Mouse (Mus musculus): ENCODE results near the gene Dlx5. TPM values are rescaled to one million over a fixed set of nuclear protein-coding genes. Genes with fewer than 3 reads are reported as not detected.

Gene Dlx5
- polyA plus RNA-seq (2014; fragmentation: Nextera tagmentation; extraction: Ambion mirVana), result 55.7 and 77.2 TPM in 2 replicates

DNA sequence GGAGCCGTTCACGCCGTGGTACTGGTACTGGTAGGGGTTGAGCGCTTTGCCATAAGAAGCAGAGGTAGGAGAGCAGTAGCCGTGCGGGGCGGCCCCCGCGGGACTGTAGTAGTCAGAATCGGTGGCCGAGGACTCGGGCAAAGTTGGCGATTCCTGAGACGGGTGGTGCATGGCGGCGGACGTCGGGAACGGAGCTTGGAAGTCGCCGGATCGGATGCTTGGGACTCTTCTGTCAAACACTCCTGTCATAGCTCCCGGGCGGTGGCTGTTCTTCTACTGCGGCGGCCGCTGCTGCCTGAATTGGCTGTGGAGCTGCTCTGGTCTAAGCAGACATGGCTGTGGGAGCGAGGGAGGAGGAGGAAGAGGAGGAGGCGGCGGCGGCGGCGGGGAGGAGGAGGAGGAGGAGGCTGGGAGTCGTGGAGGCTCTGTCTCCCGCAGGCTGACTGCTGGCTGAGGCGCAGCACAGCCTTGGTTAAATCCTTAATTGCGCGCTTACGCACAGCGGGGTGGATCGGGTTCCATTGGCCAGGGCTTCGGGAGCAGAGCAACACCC, at the start of gene Dlx5:
Gene Dlx5, minus strand, starts transcription at position 448 of the 553 bp plus-strand sequence.
- Histone ChIP-seq H3K4me2 (ENCODE audit: low read length) (peak within 1 kb of the TSS; percentile 75), H3K27ac (ENCODE audit: low read depth, low read length) (peak within 1 kb of the TSS; percentile 91), H3K36me3 (ENCODE audit: control insufficient read depth, insufficient read depth, low read length) (peaks cover 2% of the 10 kb centered on the region; the same call in 1 of the 2 replicates), H3K9me3 (replicated peaks; ENCODE audit: control insufficient read depth, low read length) (no peaks in the 10 kb centered on the region), H3K4me1 (ENCODE audit: control insufficient read depth, insufficient read depth, low read length) (0 out of 2 replicates have a peak, but pooled peaks cover 2% of the 10 kb centered on the region), H3K9ac (ENCODE audit: low read length) (peak within 1 kb of the TSS; percentile 87), H3K4me3 (ENCODE audit: low read depth, low read length) (peak within 1 kb of the TSS; percentile 61), H3K27me3 (replicated peaks; ENCODE audit: control insufficient read depth, insufficient read depth, low read length) (peaks cover 57% of the 10 kb centered on the region)
- ATAC-seq, result peak; percentile 89
- under 1% methylated on average over 31 of the region's 42 CpGs for WGBS
- DNase-seq (ENCODE audit: low spot score), result peak; percentile 94

DNA sequence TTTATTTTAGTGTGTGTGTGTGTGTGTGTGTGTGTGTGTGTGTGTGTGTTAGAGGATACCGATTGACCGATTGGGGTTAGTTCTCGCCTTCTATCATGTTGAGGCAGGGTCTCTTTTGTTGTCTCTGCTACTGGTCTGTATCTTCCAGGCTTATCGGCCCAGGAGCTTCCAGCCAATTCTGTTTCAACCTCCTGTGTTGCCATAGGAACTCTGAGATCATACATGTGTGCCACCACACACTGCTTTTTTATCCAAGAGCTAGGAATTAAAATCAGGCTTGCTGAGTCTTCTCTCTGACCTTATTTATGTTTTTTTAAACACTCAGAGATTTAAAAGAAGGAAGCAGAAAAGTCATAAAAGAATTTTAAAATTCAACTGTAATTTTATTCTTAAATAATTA, 49.6 kb upstream of the Dlx5 start:
- no peak overlapping the region for H3K27ac ChIP-seq (ENCODE audit: low read depth, low read length)
- no peaks in the 10 kb centered on the region for H3K9me3 ChIP-seq (replicated peaks; ENCODE audit: control insufficient read depth, low read length)
- no peak overlapping the region for H3K4me3 ChIP-seq (ENCODE audit: low read depth, low read length)
- peak; percentile 4 for DNase-seq (ENCODE audit: low spot score)
- no peak for ATAC-seq
- no peaks in the 10 kb centered on the region for H3K4me1 ChIP-seq (ENCODE audit: control insufficient read depth, insufficient read depth, low read length)
- no peaks in the 10 kb centered on the region for H3K27me3 ChIP-seq (replicated peaks; ENCODE audit: control insufficient read depth, insufficient read depth, low read length)
- H3K36me3 ChIP-seq (ENCODE audit: control insufficient read depth, insufficient read depth, low read length), result no peaks in the 10 kb centered on the region
- no peak overlapping the region for H3K4me2 ChIP-seq (ENCODE audit: low read length)
- 86% methylated on average over 4 of the region's 4 CpGs for WGBS
- no peak overlapping the region for H3K9ac ChIP-seq (ENCODE audit: low read length)

DNA sequence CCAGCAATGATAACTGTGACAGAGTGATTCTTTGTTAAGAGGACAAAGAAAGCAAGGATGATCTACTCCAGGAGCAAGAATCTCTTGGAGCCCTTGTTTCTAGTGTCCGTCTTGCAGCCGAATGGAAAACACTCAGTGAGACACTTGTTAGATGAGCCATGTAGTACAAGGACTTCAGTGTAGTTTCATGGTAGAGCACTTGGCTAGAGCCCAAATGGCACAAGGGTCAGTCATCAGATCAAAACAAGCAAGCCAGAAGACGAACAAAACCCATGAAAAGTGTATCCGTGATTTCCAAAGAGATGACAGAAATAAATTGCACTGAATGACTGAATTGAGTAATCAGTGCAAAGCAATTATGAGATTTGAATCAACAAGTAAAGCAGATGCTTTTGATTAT, 48.9 kb upstream of the Dlx5 start:
- Histone ChIP-seq H3K36me3 (ENCODE audit: control insufficient read depth, insufficient read depth, low read length) (no peaks in the 10 kb centered on the region), H3K27ac (ENCODE audit: low read depth, low read length) (no peak overlapping the region)
- ATAC-seq, result no peak

DNA sequence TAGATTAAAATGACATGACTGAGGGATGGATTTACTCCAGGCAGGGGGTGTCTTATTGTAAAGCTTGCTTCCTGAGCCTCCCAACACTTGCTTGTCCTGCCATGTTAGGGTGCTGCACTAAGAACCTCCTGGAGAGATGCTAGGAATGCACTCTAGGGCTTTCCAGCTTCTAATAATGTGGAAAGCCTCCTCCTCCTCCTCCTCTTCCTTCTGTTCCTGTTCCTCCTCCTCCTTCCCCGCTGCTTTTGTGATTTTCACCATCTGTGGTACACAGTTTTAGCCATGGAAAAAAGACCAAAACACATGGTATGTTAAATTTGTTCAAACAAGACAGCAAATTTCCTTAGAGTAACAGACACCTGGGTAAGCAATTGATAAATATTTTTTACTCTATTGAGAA, 43.4 kb upstream of the Dlx5 start:
- Histone ChIP-seq H3K9ac (ENCODE audit: low read length) (no peak overlapping the region), H3K9me3 (replicated peaks; ENCODE audit: control insufficient read depth, low read length) (no peaks in the 10 kb centered on the region), H3K27ac (ENCODE audit: low read depth, low read length) (no peak overlapping the region), H3K36me3 (ENCODE audit: control insufficient read depth, insufficient read depth, low read length) (no peaks in the 10 kb centered on the region), H3K4me2 (ENCODE audit: low read length) (no peak overlapping the region), H3K4me3 (ENCODE audit: low read depth, low read length) (no peak overlapping the region), H3K27me3 (replicated peaks; ENCODE audit: control insufficient read depth, insufficient read depth, low read length) (no peaks in the 10 kb centered on the region), H3K4me1 (ENCODE audit: control insufficient read depth, insufficient read depth, low read length) (no peaks in the 10 kb centered on the region)
- no peak for DNase-seq (ENCODE audit: low spot score)
- ATAC-seq, result no peak
- 50% methylated on average over 1 of the region's 1 CpGs for WGBS

More for the DNA sequence above, 48.9 kb upstream of the Dlx5 start:
- Histone ChIP-seq H3K4me1 (ENCODE audit: control insufficient read depth, insufficient read depth, low read length) (no peaks in the 10 kb centered on the region), H3K9ac (ENCODE audit: low read length) (no peak overlapping the region), H3K9me3 (replicated peaks; ENCODE audit: control insufficient read depth, low read length) (no peaks in the 10 kb centered on the region), H3K27me3 (replicated peaks; ENCODE audit: control insufficient read depth, insufficient read depth, low read length) (no peaks in the 10 kb centered on the region), H3K4me3 (ENCODE audit: low read depth, low read length) (no peak overlapping the region), H3K4me2 (ENCODE audit: low read length) (no peak overlapping the region)
- DNase-seq (ENCODE audit: low spot score), result no peak
- WGBS, result 79% methylated on average over 4 of the region's 4 CpGs

DNA sequence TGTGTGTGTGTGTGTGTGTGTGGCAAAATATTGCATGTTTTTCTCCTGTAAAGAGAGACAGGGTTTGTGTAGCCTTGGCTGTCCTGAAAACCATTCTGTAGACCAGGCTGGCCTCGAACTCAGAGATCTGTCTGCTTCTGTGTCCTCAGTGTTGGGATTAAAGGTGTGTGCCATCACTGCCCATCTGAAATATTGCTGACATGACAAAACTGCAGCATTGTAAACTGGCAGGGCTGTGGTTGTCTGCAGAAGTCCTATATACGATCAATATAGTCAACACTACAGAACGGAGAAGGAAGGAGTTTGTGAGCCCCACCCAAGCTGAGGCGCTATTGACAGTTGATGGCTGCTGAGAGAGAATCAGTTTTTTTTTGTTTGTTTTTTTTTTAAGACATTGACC, 35.4 kb upstream of the Dlx5 start:
- H3K27me3 ChIP-seq (replicated peaks; ENCODE audit: control insufficient read depth, insufficient read depth, low read length), result no peaks in the 10 kb centered on the region
- H3K9ac ChIP-seq (ENCODE audit: low read length), result no peak overlapping the region
- no peak overlapping the region for H3K27ac ChIP-seq (ENCODE audit: low read depth, low read length)
- H3K9me3 ChIP-seq (replicated peaks; ENCODE audit: control insufficient read depth, low read length), result no peaks in the 10 kb centered on the region
- H3K4me1 ChIP-seq (ENCODE audit: control insufficient read depth, insufficient read depth, low read length), result no peaks in the 10 kb centered on the region
- H3K4me2 ChIP-seq (ENCODE audit: low read length), result no peak overlapping the region
- H3K36me3 ChIP-seq (ENCODE audit: control insufficient read depth, insufficient read depth, low read length), result no peaks in the 10 kb centered on the region
- DNase-seq (ENCODE audit: low spot score) (no peak), ATAC-seq (no peak)
- no peak overlapping the region for H3K4me3 ChIP-seq (ENCODE audit: low read depth, low read length)
- WGBS, result 95% methylated on average over 4 of the region's 4 CpGs

DNA sequence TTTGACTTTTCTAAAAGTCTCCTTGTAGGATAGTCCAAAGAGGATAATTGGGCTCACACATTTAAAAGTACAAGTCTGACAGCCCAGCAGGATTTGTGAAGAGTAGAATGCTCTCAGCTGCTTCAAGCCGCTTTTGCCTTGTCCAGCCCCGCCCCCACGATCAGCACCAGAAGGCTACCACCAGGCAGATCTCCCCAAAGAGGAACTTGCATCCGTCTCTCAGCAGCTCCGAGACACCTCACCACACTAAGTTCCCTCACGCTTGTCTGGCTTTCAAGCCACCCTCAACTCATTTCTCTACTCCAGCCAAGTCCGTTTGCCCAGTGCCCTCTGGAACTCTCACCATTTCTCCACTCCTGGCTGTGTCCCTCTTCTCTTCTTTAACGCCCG, 33.6 kb upstream of the Dlx5 start:
- H3K9me3 ChIP-seq (replicated peaks; ENCODE audit: control insufficient read depth, low read length), result no peaks in the 10 kb centered on the region
- no peaks in the 10 kb centered on the region for H3K4me1 ChIP-seq (ENCODE audit: control insufficient read depth, insufficient read depth, low read length)
- 57% methylated on average over 9 of the region's 9 CpGs for WGBS
- no peak overlapping the region for H3K4me2 ChIP-seq (ENCODE audit: low read length)
- H3K36me3 ChIP-seq (ENCODE audit: control insufficient read depth, insufficient read depth, low read length), result no peaks in the 10 kb centered on the region
- H3K27me3 ChIP-seq (replicated peaks; ENCODE audit: control insufficient read depth, insufficient read depth, low read length), result no peaks in the 10 kb centered on the region
- DNase-seq (ENCODE audit: low spot score) (no peak), ATAC-seq (no peak)
- no peak overlapping the region for H3K27ac ChIP-seq (ENCODE audit: low read depth, low read length)
- H3K9ac ChIP-seq (ENCODE audit: low read length), result no peak overlapping the region
- H3K4me3 ChIP-seq (ENCODE audit: low read depth, low read length), result no peak overlapping the region

DNA sequence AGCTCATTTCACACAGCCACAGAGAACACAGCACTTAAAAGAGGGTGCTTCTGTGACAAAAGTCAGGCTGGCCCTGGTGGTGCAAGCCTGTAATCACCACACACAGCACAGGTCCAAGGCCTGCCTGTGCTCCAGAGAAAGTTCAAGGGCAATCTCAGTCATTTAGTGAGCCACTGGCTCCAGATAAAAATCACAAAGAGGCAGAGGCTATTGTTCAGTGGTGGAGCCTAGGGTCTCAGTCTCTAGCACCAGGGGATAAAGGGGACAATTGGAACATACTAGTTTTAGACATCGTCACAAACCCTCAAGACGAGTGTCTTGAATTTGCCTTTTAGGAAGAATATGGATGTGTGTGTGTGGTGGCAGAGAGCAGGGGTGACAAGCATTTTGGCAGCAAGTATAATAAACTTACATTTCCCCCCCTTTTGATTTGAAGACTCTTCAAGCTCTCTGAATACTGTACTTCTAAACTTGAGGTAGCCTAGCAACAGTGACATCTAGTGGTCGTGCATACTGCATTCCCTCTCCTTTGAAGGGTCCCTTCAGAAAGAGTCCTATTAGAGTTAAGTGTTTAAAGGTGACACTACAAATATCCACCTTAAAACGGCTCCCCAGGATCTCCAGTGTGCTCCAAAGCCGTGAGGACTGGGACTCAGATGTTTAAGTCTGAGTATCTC, 33.1 kb upstream of the Dlx5 start:
- Histone ChIP-seq H3K9me3 (replicated peaks; ENCODE audit: control insufficient read depth, low read length) (no peaks in the 10 kb centered on the region), H3K9ac (ENCODE audit: low read length) (no peak overlapping the region), H3K27ac (ENCODE audit: low read depth, low read length) (no peak overlapping the region), H3K4me2 (ENCODE audit: low read length) (no peak overlapping the region), H3K36me3 (ENCODE audit: control insufficient read depth, insufficient read depth, low read length) (no peaks in the 10 kb centered on the region), H3K4me1 (ENCODE audit: control insufficient read depth, insufficient read depth, low read length) (no peaks in the 10 kb centered on the region), H3K4me3 (ENCODE audit: low read depth, low read length) (no peak overlapping the region), H3K27me3 (replicated peaks; ENCODE audit: control insufficient read depth, insufficient read depth, low read length) (no peaks in the 10 kb centered on the region)
- 36% methylated on average over 5 of the region's 5 CpGs for WGBS
- ATAC-seq (peak; percentile 88), DNase-seq (ENCODE audit: low spot score) (peak; percentile 85)

DNA sequence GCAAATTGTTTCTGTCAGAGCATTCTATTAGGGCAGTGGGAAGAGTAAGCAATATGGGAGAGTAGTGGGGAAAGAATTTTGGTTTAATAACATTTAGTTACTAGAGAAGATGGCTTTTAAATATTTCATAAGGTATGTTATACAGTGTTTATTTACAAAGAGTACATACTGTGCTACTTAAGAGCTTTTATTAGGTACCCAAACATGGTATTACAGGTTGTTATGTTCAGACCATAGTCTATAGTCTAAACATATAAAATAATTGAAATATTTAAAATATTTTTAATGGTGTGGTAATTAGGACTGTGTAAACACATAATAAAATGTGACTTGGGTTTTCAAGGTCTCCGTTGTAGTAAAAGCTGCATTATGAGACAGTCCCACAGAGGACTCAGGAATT, 32.4 kb upstream of the Dlx5 start:
- ATAC-seq, result no peak
- H3K9me3 ChIP-seq (replicated peaks; ENCODE audit: control insufficient read depth, low read length), result no peaks in the 10 kb centered on the region
- H3K4me1 ChIP-seq (ENCODE audit: control insufficient read depth, insufficient read depth, low read length), result no peaks in the 10 kb centered on the region
- no peak overlapping the region for H3K9ac ChIP-seq (ENCODE audit: low read length)
- no peaks in the 10 kb centered on the region for H3K27me3 ChIP-seq (replicated peaks; ENCODE audit: control insufficient read depth, insufficient read depth, low read length)
- no peaks in the 10 kb centered on the region for H3K36me3 ChIP-seq (ENCODE audit: control insufficient read depth, insufficient read depth, low read length)
- no peak overlapping the region for H3K4me3 ChIP-seq (ENCODE audit: low read depth, low read length)
- H3K27ac ChIP-seq (ENCODE audit: low read depth, low read length), result no peak overlapping the region
- DNase-seq (ENCODE audit: low spot score), result no peak
- no peak overlapping the region for H3K4me2 ChIP-seq (ENCODE audit: low read length)
- 84% methylated on average over 1 of the region's 1 CpGs for WGBS

DNA sequence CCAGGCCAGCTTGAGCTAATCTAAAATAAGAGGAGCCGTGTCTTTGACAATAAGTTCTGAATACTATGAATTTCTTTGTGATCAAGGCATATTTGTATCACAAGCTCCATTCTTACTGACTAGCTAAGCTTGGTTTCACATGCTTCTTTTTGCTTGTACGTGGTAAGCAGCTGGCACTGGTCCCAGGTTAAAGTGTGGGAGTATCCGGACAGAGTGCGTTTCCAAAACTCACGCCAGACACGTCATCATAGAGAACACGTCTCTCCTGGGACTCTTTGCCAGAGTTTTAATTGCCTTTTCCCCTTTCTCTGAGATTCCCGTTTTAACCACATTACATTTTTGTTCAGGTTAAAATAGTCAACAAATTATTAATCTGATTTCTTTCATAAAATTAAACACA, 27.7 kb upstream of the Dlx5 start:
- H3K9me3 ChIP-seq (replicated peaks; ENCODE audit: control insufficient read depth, low read length), result no peaks in the 10 kb centered on the region
- H3K36me3 ChIP-seq (ENCODE audit: control insufficient read depth, insufficient read depth, low read length), result no peaks in the 10 kb centered on the region
- H3K27ac ChIP-seq (ENCODE audit: low read depth, low read length), result no peak overlapping the region
- ATAC-seq, result no peak
- H3K4me2 ChIP-seq (ENCODE audit: low read length), result no peak overlapping the region
- no peak overlapping the region for H3K9ac ChIP-seq (ENCODE audit: low read length)
- no peaks in the 10 kb centered on the region for H3K4me1 ChIP-seq (ENCODE audit: control insufficient read depth, insufficient read depth, low read length)
- 54% methylated on average over 8 of the region's 8 CpGs for WGBS
- DNase-seq (ENCODE audit: low spot score), result peak; percentile 8
- H3K4me3 ChIP-seq (ENCODE audit: low read depth, low read length), result no peak overlapping the region
- H3K27me3 ChIP-seq (replicated peaks; ENCODE audit: control insufficient read depth, insufficient read depth, low read length), result no peaks in the 10 kb centered on the region
